Mouse (Mus musculus): ENCODE measurements around the gene Tmem9. TPM values are rescaled to one million over a fixed set of nuclear protein-coding genes. Genes with fewer than 3 reads are reported as not detected.
A peak's percentile ranks its signal among the peaks of the same experiment; 100 is the strongest.

Tmem9 gene
- total and polyA plus RNA-seq, 2 experiments from 2014 or later: 110 to 172 TPM

DNA sequence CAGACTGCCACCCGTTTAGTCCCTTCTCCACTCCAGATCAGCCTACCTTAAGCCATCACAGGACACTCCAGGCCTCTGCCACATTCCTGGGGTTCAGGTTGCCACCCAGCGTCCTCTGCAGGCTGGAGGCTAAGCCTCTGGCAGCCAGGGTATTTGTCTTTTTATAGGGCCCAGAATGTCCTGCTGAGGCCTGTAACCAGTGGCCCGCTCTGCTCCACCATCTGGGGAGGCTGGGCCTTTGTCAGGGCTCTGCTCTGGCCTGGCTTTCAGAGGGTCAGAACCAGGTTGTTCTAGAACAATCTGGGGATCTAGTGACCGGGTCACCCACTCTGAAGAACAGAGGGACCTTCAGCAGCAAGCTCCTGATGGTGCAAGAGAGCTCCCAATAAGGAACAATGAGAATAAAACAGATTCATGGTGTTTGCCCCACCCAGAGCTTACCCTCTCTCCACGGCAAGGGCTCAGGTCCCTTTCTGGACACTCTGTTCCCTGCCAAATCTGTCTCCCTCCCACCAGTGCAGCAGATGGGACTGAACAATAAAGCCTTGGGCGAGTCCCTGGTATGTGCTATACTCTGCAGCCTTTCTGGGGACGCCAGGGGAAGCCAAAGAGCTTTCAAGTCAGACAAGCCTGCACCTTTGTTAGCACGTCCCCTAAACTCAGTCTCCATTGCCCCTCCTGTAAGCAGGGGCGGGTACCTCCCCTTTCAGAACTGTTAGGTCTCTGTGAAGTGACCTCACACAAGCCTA lies 53.3 kb downstream of the Tmem9 start:
- Histone ChIP-seq H3K9ac (replicated peaks; ENCODE audit: low read length, poor library complexity, severe bottlenecking) (no peak overlapping the region), H3K4me1 (ENCODE audit: insufficient read depth, low read length) (peaks cover under 1% of the 10 kb centered on the region; the same call in 1 of the 2 replicates), H3K4me2 (ENCODE audit: low read depth, low read length, poor library complexity, severe bottlenecking) (no peak overlapping the region), H3K4me3 (ENCODE audit: low read depth, low read length) (no peak overlapping the region), H3K27me3 (ENCODE audit: insufficient read depth, low read length) (no peaks in the 10 kb centered on the region), H3K36me3 (ENCODE audit: insufficient read depth, low read length) (no peaks in the 10 kb centered on the region), H3K9me3 (ENCODE audit: low read length) (no peaks in the 10 kb centered on the region), H3K27ac (ENCODE audit: low read depth, low read length) (no peak overlapping the region)
- DNase-seq (ENCODE audit: low spot score): peak; percentile 40
- WGBS: 49% methylated on average over 9 of the region's 9 CpGs
- no peak for TF ChIP-seq CTCF (IDR thresholded peaks at IDR 0.05)
- 0 out of 2 replicates have a peak, but pooled peaks have one; percentile 35 for ATAC-seq (ENCODE audit: low FRiP score)

DNA sequence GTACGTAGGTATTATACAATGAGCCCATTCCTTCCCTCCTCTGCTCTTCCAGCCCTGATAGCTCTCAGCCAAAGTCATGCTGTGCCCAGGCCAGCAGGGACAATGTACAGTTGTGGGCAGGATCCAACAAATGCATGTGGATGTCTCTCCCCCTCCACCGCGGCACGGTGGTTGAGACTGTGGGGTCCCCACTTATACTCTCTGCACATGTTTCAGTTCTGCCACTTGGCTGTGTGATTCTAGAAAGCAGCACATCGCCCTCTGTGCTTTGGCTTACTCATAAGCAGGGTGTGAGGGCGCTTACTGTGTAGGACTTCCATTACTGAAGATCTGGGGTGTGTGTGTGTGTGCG lies 53.8 kb downstream of the Tmem9 start:
- Histone ChIP-seq H3K4me3 (ENCODE audit: low read depth, low read length) (no peak overlapping the region), H3K9me3 (ENCODE audit: low read length) (no peaks in the 10 kb centered on the region), H3K9ac (replicated peaks; ENCODE audit: low read length, poor library complexity, severe bottlenecking) (no peak overlapping the region), H3K27me3 (ENCODE audit: insufficient read depth, low read length) (no peaks in the 10 kb centered on the region), H3K4me2 (ENCODE audit: low read depth, low read length, poor library complexity, severe bottlenecking) (no peak overlapping the region), H3K4me1 (ENCODE audit: insufficient read depth, low read length) (no peaks in the 10 kb centered on the region), H3K36me3 (ENCODE audit: insufficient read depth, low read length) (no peaks in the 10 kb centered on the region), H3K27ac (ENCODE audit: low read depth, low read length) (no peak overlapping the region)
- 71% methylated on average over 7 of the region's 7 CpGs for WGBS
- no peak for TF ChIP-seq CTCF (IDR thresholded peaks at IDR 0.05)
- peak; percentile 30 for DNase-seq (ENCODE audit: low spot score)
- ATAC-seq (ENCODE audit: low FRiP score): peak; percentile 20; the same call in 1 of the 2 replicates

DNA sequence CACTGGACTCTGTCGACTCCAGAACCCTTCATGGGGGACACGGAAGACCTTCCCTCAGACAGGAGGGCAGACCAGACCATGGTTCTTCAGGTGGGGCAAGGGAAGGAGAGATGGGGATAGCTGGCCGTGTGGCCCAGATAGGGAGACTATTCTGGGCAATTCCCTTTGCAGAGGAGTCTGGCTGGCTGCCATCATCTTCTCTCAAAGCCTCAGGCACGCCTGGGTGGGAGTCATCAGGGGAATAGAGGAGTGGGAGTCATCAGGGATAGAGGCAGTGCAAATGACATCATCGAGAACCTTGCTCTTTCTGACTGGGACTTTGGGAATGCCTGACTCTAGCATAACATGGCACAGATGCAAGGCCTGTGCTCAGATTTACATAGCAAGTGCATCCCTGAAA lies 56.0 kb downstream of the Tmem9 start:
- ATAC-seq (ENCODE audit: low FRiP score) (no peak), DNase-seq (ENCODE audit: low spot score) (no peak)
- no peak overlapping the region for H3K4me2 ChIP-seq (ENCODE audit: low read depth, low read length, poor library complexity, severe bottlenecking)
- no peaks in the 10 kb centered on the region for H3K4me1 ChIP-seq (ENCODE audit: insufficient read depth, low read length)
- no peaks in the 10 kb centered on the region for H3K9me3 ChIP-seq (ENCODE audit: low read length)
- H3K27ac ChIP-seq (ENCODE audit: low read depth, low read length): no peak overlapping the region
- 72% methylated on average over 5 of the region's 5 CpGs for WGBS
- no peak for TF ChIP-seq CTCF (IDR thresholded peaks at IDR 0.05)
- H3K27me3 ChIP-seq (ENCODE audit: insufficient read depth, low read length): no peaks in the 10 kb centered on the region
- no peaks in the 10 kb centered on the region for H3K36me3 ChIP-seq (ENCODE audit: insufficient read depth, low read length)
- H3K4me3 ChIP-seq (ENCODE audit: low read depth, low read length): no peak overlapping the region
- no peak overlapping the region for H3K9ac ChIP-seq (replicated peaks; ENCODE audit: low read length, poor library complexity, severe bottlenecking)

DNA sequence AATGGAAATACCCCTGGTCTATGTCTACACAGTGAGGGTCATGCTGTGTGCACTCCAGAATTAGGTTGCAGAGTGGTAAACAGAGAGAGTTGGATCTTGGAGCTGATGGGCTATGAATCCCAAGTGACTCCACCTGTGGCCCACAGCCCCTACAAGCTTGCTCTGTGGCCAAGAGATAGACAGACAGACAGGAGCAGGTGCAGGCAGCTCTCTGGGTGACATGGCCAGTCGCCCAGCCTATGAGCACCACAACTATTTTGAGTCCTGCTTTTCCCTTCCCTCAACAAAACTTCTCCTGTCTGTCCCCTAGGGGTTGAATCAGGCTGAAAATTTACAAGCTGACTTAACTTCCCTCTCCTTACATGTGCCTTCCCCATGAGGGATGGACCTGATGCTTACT lies 58.7 kb downstream of the Tmem9 start:
- Histone ChIP-seq H3K4me1 (ENCODE audit: insufficient read depth, low read length) (no peaks in the 10 kb centered on the region), H3K27ac (ENCODE audit: low read depth, low read length) (no peak overlapping the region), H3K4me3 (ENCODE audit: low read depth, low read length) (no peak overlapping the region), H3K27me3 (ENCODE audit: insufficient read depth, low read length) (no peaks in the 10 kb centered on the region), H3K9me3 (ENCODE audit: low read length) (no peaks in the 10 kb centered on the region), H3K9ac (replicated peaks; ENCODE audit: low read length, poor library complexity, severe bottlenecking) (no peak overlapping the region), H3K36me3 (ENCODE audit: insufficient read depth, low read length) (no peaks in the 10 kb centered on the region), H3K4me2 (ENCODE audit: low read depth, low read length, poor library complexity, severe bottlenecking) (no peak overlapping the region)
- WGBS: 54% methylated on average over 1 of the region's 1 CpGs
- no peak for DNase-seq (ENCODE audit: low spot score)
- no peak for TF ChIP-seq CTCF (IDR thresholded peaks at IDR 0.05)
- no peak for ATAC-seq (ENCODE audit: low FRiP score)

DNA sequence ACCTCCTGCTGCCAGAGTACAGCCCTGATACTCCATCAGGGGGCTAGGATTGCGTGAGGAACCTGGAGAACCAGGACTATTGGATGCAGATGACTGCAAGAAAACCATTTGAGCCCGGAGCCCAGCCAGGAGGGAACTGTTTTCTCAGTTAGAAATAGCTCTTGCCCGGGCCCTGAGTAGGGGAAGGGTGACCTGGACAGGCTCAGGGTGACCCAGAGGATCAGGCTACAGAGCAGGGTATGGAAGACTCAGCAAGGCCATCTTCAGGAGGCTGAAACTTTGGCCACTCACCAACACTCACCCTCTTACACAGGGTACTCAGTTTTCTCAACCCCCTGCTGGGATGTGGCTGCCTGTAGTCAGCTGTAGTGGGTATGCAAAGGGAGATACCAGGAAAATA lies 59.6 kb downstream of the Tmem9 start:
- H3K36me3 ChIP-seq (ENCODE audit: insufficient read depth, low read length): no peaks in the 10 kb centered on the region
- WGBS: 48% methylated on average over 3 of the region's 3 CpGs
- no peaks in the 10 kb centered on the region for H3K27me3 ChIP-seq (ENCODE audit: insufficient read depth, low read length)
- no peak for TF ChIP-seq CTCF (IDR thresholded peaks at IDR 0.05)
- ATAC-seq (ENCODE audit: low FRiP score) (no peak), DNase-seq (ENCODE audit: low spot score) (no peak)
- no peaks in the 10 kb centered on the region for H3K4me1 ChIP-seq (ENCODE audit: insufficient read depth, low read length)
- H3K9ac ChIP-seq (replicated peaks; ENCODE audit: low read length, poor library complexity, severe bottlenecking): no peak overlapping the region
- no peak overlapping the region for H3K4me2 ChIP-seq (ENCODE audit: low read depth, low read length, poor library complexity, severe bottlenecking)
- H3K4me3 ChIP-seq (ENCODE audit: low read depth, low read length): no peak overlapping the region
- no peaks in the 10 kb centered on the region for H3K9me3 ChIP-seq (ENCODE audit: low read length)
- no peak overlapping the region for H3K27ac ChIP-seq (ENCODE audit: low read depth, low read length)

DNA sequence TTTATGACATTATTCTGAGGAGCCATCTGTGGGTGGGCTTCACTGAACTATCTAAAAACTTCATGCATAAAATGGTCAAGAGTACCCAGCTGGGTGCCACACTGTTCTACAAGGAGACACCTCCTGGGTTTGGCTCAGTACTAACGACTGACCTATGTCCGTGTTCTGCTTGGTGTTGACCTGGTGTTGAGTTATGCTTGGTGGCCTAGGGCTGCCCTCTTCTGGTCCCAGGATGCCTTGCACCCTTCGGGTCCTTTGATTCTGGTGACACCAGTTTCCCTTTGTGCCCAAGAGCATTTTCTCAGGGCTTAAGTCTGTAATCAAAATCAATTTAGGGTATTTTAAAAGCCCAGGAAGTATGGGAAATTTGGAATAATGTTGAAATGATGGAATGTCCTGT lies 68.1 kb downstream of the Tmem9 start:
- ATAC-seq (ENCODE audit: low FRiP score): no peak
- Histone ChIP-seq H3K4me1 (ENCODE audit: insufficient read depth, low read length) (no peaks in the 10 kb centered on the region), H3K9ac (replicated peaks; ENCODE audit: low read length, poor library complexity, severe bottlenecking) (no peak overlapping the region), H3K27me3 (ENCODE audit: insufficient read depth, low read length) (no peaks in the 10 kb centered on the region), H3K27ac (ENCODE audit: low read depth, low read length) (no peak overlapping the region), H3K36me3 (ENCODE audit: insufficient read depth, low read length) (no peaks in the 10 kb centered on the region), H3K4me3 (ENCODE audit: low read depth, low read length) (no peak overlapping the region), H3K4me2 (ENCODE audit: low read depth, low read length, poor library complexity, severe bottlenecking) (no peak overlapping the region), H3K9me3 (ENCODE audit: low read length) (no peaks in the 10 kb centered on the region)
- peak; percentile 76 for TF ChIP-seq CTCF (IDR thresholded peaks at IDR 0.05)
- peak; percentile 50 for DNase-seq (ENCODE audit: low spot score)
- 9% methylated on average over 3 of the region's 3 CpGs for WGBS
